Mouse (Mus musculus): Measurements from ENCODE around the gene Slco1a6. TPM values are rescaled to one million over a fixed set of nuclear protein-coding genes. Genes with fewer than 3 reads are reported as not detected.
"Not testable (repeated sequence)": the region's sequence is repeated elsewhere in the genome, so short reads cannot be mapped to it uniquely, and the experiment has no call there.

The Slco1a6 gene
- polyA plus RNA-seq (2015; fragmentation: Nextera tagmentation; extraction: Ambion mirVana), result 2.9 and 3.4 TPM in 2 replicates

- WGBS, result 86% methylated on average over 4 of the region's 4 CpGs
- ATAC-seq (replicated peaks; ENCODE audit: low FRiP score), result no peak
- H3K27ac ChIP-seq, result no peak within 1 kb of the TSS
- H3K4me2 ChIP-seq, result no peak within 1 kb of the TSS
- no peaks in the 10 kb centered on the region for H3K36me3 ChIP-seq
- H3K4me3 ChIP-seq (replicated peaks), result no peak within 1 kb of the TSS
- H3K4me1 ChIP-seq, result no peaks in the 10 kb centered on the region
- H3K9me3 ChIP-seq (replicated peaks), result no peaks in the 10 kb centered on the region
- no peak within 1 kb of the TSS for H3K9ac ChIP-seq
- no peaks in the 10 kb centered on the region for H3K27me3 ChIP-seq
Measured at GRCm38 (mm10) chr6:142208421-142208820, at the start of gene Slco1a6. Slco1a6 (minus strand) TSS chr6:142208521.

- not testable (repeated sequence) for ATAC-seq (replicated peaks; ENCODE audit: low FRiP score); H3K9me3 ChIP-seq (replicated peaks); H3K4me1 ChIP-seq; H3K4me3 ChIP-seq (replicated peaks); H3K27me3 ChIP-seq; H3K27ac ChIP-seq; H3K36me3 ChIP-seq; H3K4me2 ChIP-seq; H3K9ac ChIP-seq
- 88% methylated on average over 1 of the region's 1 CpGs for WGBS
Measured at GRCm38 (mm10) chr6:142250738-142251307, 42.5 kb upstream of the Slco1a6 start.

- Histone ChIP-seq H3K4me1 (no peaks in the 10 kb centered on the region), H3K27ac (no peak overlapping the region), H3K4me3 (replicated peaks) (no peak overlapping the region), H3K9me3 (replicated peaks) (no peaks in the 10 kb centered on the region), H3K4me2 (no peak overlapping the region), H3K27me3 (no peaks in the 10 kb centered on the region), H3K36me3 (no peaks in the 10 kb centered on the region), H3K9ac (no peak overlapping the region)
- 78% methylated on average over 5 of the region's 5 CpGs for WGBS
- ATAC-seq (replicated peaks; ENCODE audit: low FRiP score), result no peak
Measured at GRCm38 (mm10) chr6:142245065-142245464, 36.7 kb upstream of the Slco1a6 start.

GRCm38 (mm10) chr6:142239468-142239867 lies 31.1 kb upstream of the Slco1a6 start:
- no peak overlapping the region for H3K4me3 ChIP-seq (replicated peaks)
- H3K27ac ChIP-seq, result no peak overlapping the region
- H3K36me3 ChIP-seq, result no peaks in the 10 kb centered on the region
- H3K27me3 ChIP-seq, result no peaks in the 10 kb centered on the region
- no peak overlapping the region for H3K9ac ChIP-seq
- H3K4me2 ChIP-seq, result no peak overlapping the region
- H3K9me3 ChIP-seq (replicated peaks), result no peaks in the 10 kb centered on the region
- no peaks in the 10 kb centered on the region for H3K4me1 ChIP-seq
- 59% methylated on average over 1 of the region's 1 CpGs for WGBS
- no peak for ATAC-seq (replicated peaks; ENCODE audit: low FRiP score)

- Histone ChIP-seq H3K27ac (no peak overlapping the region), H3K9me3 (replicated peaks) (no peaks in the 10 kb centered on the region), H3K4me1 (no peaks in the 10 kb centered on the region), H3K4me2 (no peak overlapping the region), H3K36me3 (no peaks in the 10 kb centered on the region), H3K9ac (no peak overlapping the region), H3K27me3 (no peaks in the 10 kb centered on the region), H3K4me3 (replicated peaks) (no peak overlapping the region)
- no peak for ATAC-seq (replicated peaks; ENCODE audit: low FRiP score)
Measured at GRCm38 (mm10) chr6:142220138-142220537, 11.8 kb upstream of the Slco1a6 start.

- ATAC-seq (replicated peaks; ENCODE audit: low FRiP score), result no peak
- H3K36me3 ChIP-seq, result no peaks in the 10 kb centered on the region
- no peaks in the 10 kb centered on the region for H3K9me3 ChIP-seq (replicated peaks)
Measured at GRCm38 (mm10) chr6:142211821-142212220, 3.5 kb upstream of the Slco1a6 start.

GRCm38 (mm10) chr6:142209749-142210148 lies 1.4 kb upstream of the Slco1a6 start:
- no peak overlapping the region for H3K4me2 ChIP-seq
- H3K27me3 ChIP-seq, result no peaks in the 10 kb centered on the region
- no peak for ATAC-seq (replicated peaks; ENCODE audit: low FRiP score)
- no peaks in the 10 kb centered on the region for H3K9me3 ChIP-seq (replicated peaks)
- no peaks in the 10 kb centered on the region for H3K4me1 ChIP-seq
- no peak overlapping the region for H3K4me3 ChIP-seq (replicated peaks)
- no peak overlapping the region for H3K9ac ChIP-seq
- no peaks in the 10 kb centered on the region for H3K36me3 ChIP-seq
- H3K27ac ChIP-seq, result no peak overlapping the region

More at GRCm38 (mm10) chr6:142211821-142212220, 3.5 kb upstream of the Slco1a6 start:
- no peaks in the 10 kb centered on the region for H3K4me1 ChIP-seq
- H3K27ac ChIP-seq, result no peak overlapping the region
- no peak overlapping the region for H3K4me2 ChIP-seq
- no peak overlapping the region for H3K9ac ChIP-seq
- H3K4me3 ChIP-seq (replicated peaks), result no peak overlapping the region
- no peaks in the 10 kb centered on the region for H3K27me3 ChIP-seq

- H3K4me1 ChIP-seq, result no peaks in the 10 kb centered on the region
- H3K4me3 ChIP-seq (replicated peaks), result no peak overlapping the region
- no peaks in the 10 kb centered on the region for H3K9me3 ChIP-seq (replicated peaks)
Measured at GRCm38 (mm10) chr6:142200524-142200923, 7.8 kb downstream of the Slco1a6 start.

GRCm38 (mm10) chr6:142194245-142194644 lies 14.1 kb downstream of the Slco1a6 start:
- no peak for ATAC-seq (replicated peaks; ENCODE audit: low FRiP score)
- no peaks in the 10 kb centered on the region for H3K27me3 ChIP-seq
- H3K4me2 ChIP-seq, result no peak overlapping the region
- H3K4me1 ChIP-seq, result no peaks in the 10 kb centered on the region
- WGBS, result 84% methylated on average over 8 of the region's 8 CpGs
- no peak overlapping the region for H3K27ac ChIP-seq
- no peaks in the 10 kb centered on the region for H3K9me3 ChIP-seq (replicated peaks)
- H3K36me3 ChIP-seq, result no peaks in the 10 kb centered on the region
- H3K4me3 ChIP-seq (replicated peaks), result no peak overlapping the region
- H3K9ac ChIP-seq, result no peak overlapping the region

More at GRCm38 (mm10) chr6:142200524-142200923, 7.8 kb downstream of the Slco1a6 start:
- H3K27ac ChIP-seq, result no peak overlapping the region
- no peak for ATAC-seq (replicated peaks; ENCODE audit: low FRiP score)
- H3K9ac ChIP-seq, result no peak overlapping the region
- no peak overlapping the region for H3K4me2 ChIP-seq
- no peaks in the 10 kb centered on the region for H3K27me3 ChIP-seq
- no peaks in the 10 kb centered on the region for H3K36me3 ChIP-seq

- Histone ChIP-seq H3K9ac (no peak overlapping the region), H3K4me3 (replicated peaks) (no peak overlapping the region), H3K36me3 (no peaks in the 10 kb centered on the region), H3K27ac (no peak overlapping the region), H3K4me1 (no peaks in the 10 kb centered on the region), H3K4me2 (no peak overlapping the region), H3K9me3 (replicated peaks) (no peaks in the 10 kb centered on the region), H3K27me3 (no peaks in the 10 kb centered on the region)
- WGBS, result 63% methylated on average over 1 of the region's 1 CpGs
- ATAC-seq (replicated peaks; ENCODE audit: low FRiP score), result no peak
Measured at GRCm38 (mm10) chr6:142191962-142192361, 16.4 kb downstream of the Slco1a6 start.

GRCm38 (mm10) chr6:142187426-142187825 lies 20.9 kb downstream of the Slco1a6 start:
- Histone ChIP-seq H3K27ac (no peak overlapping the region), H3K4me1 (no peaks in the 10 kb centered on the region), H3K36me3 (no peaks in the 10 kb centered on the region), H3K9ac (no peak overlapping the region), H3K4me2 (no peak overlapping the region), H3K27me3 (no peaks in the 10 kb centered on the region), H3K9me3 (replicated peaks) (no peaks in the 10 kb centered on the region), H3K4me3 (replicated peaks) (no peak overlapping the region)
- 90% methylated on average over 3 of the region's 3 CpGs for WGBS
- ATAC-seq (replicated peaks; ENCODE audit: low FRiP score), result no peak

- H3K4me2 ChIP-seq, result no peak overlapping the region
Measured at GRCm38 (mm10) chr6:142185868-142186415, 22.4 kb downstream of the Slco1a6 start.

GRCm38 (mm10) chr6:142163406-142163805 lies 44.9 kb downstream of the Slco1a6 start:
- Histone ChIP-seq H3K27ac (no peak overlapping the region), H3K4me3 (replicated peaks) (no peak overlapping the region), H3K27me3 (no peaks in the 10 kb centered on the region), H3K4me2 (no peak overlapping the region), H3K4me1 (no peaks in the 10 kb centered on the region), H3K36me3 (no peaks in the 10 kb centered on the region), H3K9me3 (replicated peaks) (no peaks in the 10 kb centered on the region), H3K9ac (no peak overlapping the region)
- 80% methylated on average over 5 of the region's 5 CpGs for WGBS
- no peak for ATAC-seq (replicated peaks; ENCODE audit: low FRiP score)

More at GRCm38 (mm10) chr6:142185868-142186415, 22.4 kb downstream of the Slco1a6 start:
- no peaks in the 10 kb centered on the region for H3K9me3 ChIP-seq (replicated peaks)
- no peaks in the 10 kb centered on the region for H3K27me3 ChIP-seq
- H3K4me1 ChIP-seq, result no peaks in the 10 kb centered on the region
- H3K4me3 ChIP-seq (replicated peaks), result no peak overlapping the region
- H3K9ac ChIP-seq, result no peak overlapping the region
- no peak overlapping the region for H3K27ac ChIP-seq
- no peaks in the 10 kb centered on the region for H3K36me3 ChIP-seq
- 81% methylated on average over 2 of the region's 2 CpGs for WGBS
- ATAC-seq (replicated peaks; ENCODE audit: low FRiP score), result no peak

Measured in kidney, embryonic 15.5 days (tissue).